Mouse (Mus musculus) neutrophil, adult 83 days (primary cell): ENCODE data around the gene Ces2f. TPM values are rescaled to one million over a fixed set of nuclear protein-coding genes. Genes with fewer than 3 reads are reported as not detected.

Experiments
- total RNA-seq, 2 experiments: library from RNA; stranded (reverse); gene quantifications; one replicate each; pipeline ENCODE4 v1.2.4; 2023

Ces2f gene
- total RNA-seq: under 1 TPM in 1 of 2 experiments, not detected in 1; 0.11 TPM

GRCm38 (mm10) chr8:104947056-104947455 lies at the start of gene Ces2f:
TSS of gene Ces2f (plus strand) at chr8:104947356.

GRCm38 (mm10) chr8:104925972-104926596 lies 21.1 kb upstream of the Ces2f start, which contains the start of gene Ces2e:
TSS of gene Ces2e (plus strand) at chr8:104926260.

GRCm38 (mm10) chr8:104961537-104961961 lies 14.4 kb downstream of the Ces2f start, which contains the start of gene Ces2g:
TSS of gene Ces2g (plus strand) at chr8:104961718.

GRCm38 (mm10) chr8:105000586-105000985 lies 53.4 kb downstream of the Ces2f start, which contains the start of gene Ces2h:
TSS of gene Ces2h (plus strand) at chr8:105000853.

Other genes starting within 250 kb of the Ces2f start
- gene Ces2a, start 213.4 kb upstream of the Ces2f start, total RNA-seq: not detected
- gene Ces2b, start 115.8 kb upstream of the Ces2f start, total RNA-seq: not detected
- gene Ces2c, start 100.3 kb upstream of the Ces2f start, total RNA-seq: not detected
- gene Ces2e, start 21.1 kb upstream of the Ces2f start, total RNA-seq: under 1 TPM in 1 of 2 experiments, not detected in 1; 0.28 TPM
- 10 to 100 TPM; 13.9 to 26.1 TPM for gene Ces2g, start 14.4 kb downstream of the Ces2f start, total RNA-seq
- gene Ces2h, start 53.5 kb downstream of the Ces2f start, total RNA-seq: not detected
- gene Ces3a, start 101.2 kb downstream of the Ces2f start, total RNA-seq: not detected
- gene Ces3b, start 136.4 kb downstream of the Ces2f start, total RNA-seq: not detected
- not detected for gene Ces4a, start 184.4 kb downstream of the Ces2f start, total RNA-seq
- gene Cbfb, start 223.3 kb downstream of the Ces2f start, total RNA-seq: 10 to 100 TPM; 75.7 to 84.6 TPM